Mouse (Mus musculus) naive thymus-derived CD4-positive, alpha-beta T cell, adult 2 months (primary cell): ENCODE measurements around the gene Gstt2.
"Not testable (repeated sequence)": the region's sequence is repeated elsewhere in the genome, so short reads cannot be mapped to it uniquely, and the experiment has no call there.

Experiments
- DNase-seq: peaks from one replicate; pipeline ENCODE4 v3.0.0-alpha.2; 2011; ENCODE audit warnings: low read depth

Gstt2 gene

GRCm38 (mm10) chr10:75855416-75855981 is 18.3 kb upstream of the Gstt2 start:
- DNase-seq: no peak

DNA sequence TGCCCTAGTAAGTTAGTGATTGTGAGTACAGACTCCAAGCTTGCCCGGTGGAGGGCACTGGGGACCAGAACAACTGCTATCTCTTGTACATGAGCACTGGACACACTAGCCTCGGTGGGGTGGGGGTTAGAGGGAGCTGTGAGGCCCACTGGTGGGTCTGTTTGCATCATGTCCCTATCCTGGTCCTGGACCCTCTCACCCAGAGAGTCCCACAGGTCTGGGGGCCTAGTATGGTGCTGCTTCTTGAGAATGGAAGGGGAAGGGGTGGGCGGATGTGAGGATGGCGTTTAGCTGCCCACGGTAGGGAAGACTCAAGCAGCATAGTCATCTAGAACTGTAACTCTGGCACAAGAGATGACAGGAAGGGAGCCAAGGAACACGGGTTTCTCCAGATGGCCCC is 17.6 kb upstream of the Gstt2 start:
- DNase-seq: no peak

- no peak for DNase-seq
Observed at GRCm38 (mm10) chr10:75854096-75854495, 16.9 kb upstream of the Gstt2 start.

- DNase-seq: peak; percentile 92
Observed at GRCm38 (mm10) chr10:75853452-75853851, 16.2 kb upstream of the Gstt2 start.

GRCm38 (mm10) chr10:75852539-75853125 is 15.4 kb upstream of the Gstt2 start:
- no peak for DNase-seq

- no peak for DNase-seq
Observed at GRCm38 (mm10) chr10:75851681-75852080, 14.5 kb upstream of the Gstt2 start.

GRCm38 (mm10) chr10:75851076-75851475 is 13.9 kb upstream of the Gstt2 start:
- no peak for DNase-seq

- DNase-seq: peak; percentile 51
Observed at GRCm38 (mm10) chr10:75848382-75848781, 11.2 kb upstream of the Gstt2 start.

- DNase-seq: no peak
Observed at GRCm38 (mm10) chr10:75845306-75845930, 8.2 kb upstream of the Gstt2 start.

GRCm38 (mm10) chr10:75844800-75845199 is 7.6 kb upstream of the Gstt2 start:
- DNase-seq: no peak

DNA sequence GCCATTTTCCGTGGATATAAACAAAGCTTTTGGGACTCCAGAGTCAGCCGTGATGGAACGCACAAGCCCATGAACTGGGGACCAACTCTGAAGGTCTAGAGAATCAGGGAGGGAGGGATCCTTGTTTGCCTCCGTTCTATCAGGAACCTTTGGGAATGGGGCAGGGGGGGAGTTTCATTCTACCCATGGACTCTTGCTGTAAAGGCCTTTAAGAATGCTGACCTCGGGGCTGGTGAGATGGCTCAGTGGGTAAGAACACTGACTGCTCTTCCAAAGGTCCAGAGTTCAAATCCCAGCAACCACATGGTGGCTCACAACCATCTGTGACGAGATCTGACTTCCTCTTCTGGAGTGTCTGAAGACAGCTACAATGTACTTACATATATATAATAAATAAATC is 6.7 kb upstream of the Gstt2 start:
- not testable (repeated sequence) for DNase-seq

DNA sequence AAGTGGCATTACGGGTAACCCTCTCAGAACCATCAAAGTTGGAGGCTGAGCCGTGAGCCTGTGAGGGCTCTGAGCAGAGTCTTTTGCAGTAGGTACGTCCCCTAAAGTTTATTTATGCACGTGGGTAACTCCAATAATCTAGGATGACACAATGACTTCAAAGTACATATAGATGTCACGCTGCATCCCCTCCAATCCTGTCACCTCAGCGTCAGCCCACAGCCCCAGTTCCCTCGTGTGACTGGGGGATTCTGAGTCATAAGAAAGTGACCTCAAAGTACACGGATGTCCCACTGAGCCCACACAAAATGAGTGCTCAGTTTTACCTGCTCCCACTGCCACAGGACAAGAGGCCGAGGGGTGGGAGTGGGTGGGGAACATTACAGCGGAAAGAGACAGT is 1.9 kb upstream of the Gstt2 start:
- DNase-seq: no peak

GRCm38 (mm10) chr10:75835761-75836531 is 1.3 kb downstream of the Gstt2 start:
- peak; percentile 83 for DNase-seq

GRCm38 (mm10) chr10:75835307-75835706 is 1.9 kb downstream of the Gstt2 start:
- DNase-seq: peak; percentile 85

- no peak for DNase-seq
Observed at GRCm38 (mm10) chr10:75834721-75835120, 2.5 kb downstream of the Gstt2 start.

- peak; percentile 74 for DNase-seq
Observed at GRCm38 (mm10) chr10:75834250-75834649, 3.0 kb downstream of the Gstt2 start.

- no peak for DNase-seq
Observed at GRCm38 (mm10) chr10:75833456-75834080, 3.7 kb downstream of the Gstt2 start.

- DNase-seq: peak; percentile 83
Observed at GRCm38 (mm10) chr10:75832272-75832895, 4.8 kb downstream of the Gstt2 start.

- no peak for DNase-seq
Observed at GRCm38 (mm10) chr10:75830275-75830670, 7.0 kb downstream of the Gstt2 start.

GRCm38 (mm10) chr10:75829529-75830274 is 7.5 kb downstream of the Gstt2 start:
- no peak for DNase-seq

- DNase-seq: no peak
Observed at GRCm38 (mm10) chr10:75828500-75828931, 8.7 kb downstream of the Gstt2 start.
